Mouse (Mus musculus): Measurements from ENCODE around the gene Chil4. TPM values are rescaled to one million over a fixed set of nuclear protein-coding genes. Genes with fewer than 3 reads are reported as not detected.

The Chil4 gene
- total RNA-seq, 2 experiments from 2014 or later, result not detected

- DNase-seq (ENCODE audit: low spot score), result no peak
Observed at GRCm38 (mm10) chr3:106170522-106171053, 48.7 kb downstream of the Chil4 start.

GRCm38 (mm10) chr3:106167464-106167863, 51.8 kb downstream of the Chil4 start, which contains the start of gene Chil3:
Chil3 (minus strand) TSS chr3:106167564.
- no peak for DNase-seq (ENCODE audit: low spot score)

GRCm38 (mm10) chr3:106154413-106154812, 64.9 kb downstream of the Chil4 start:
- no peak for DNase-seq (ENCODE audit: low spot score)

Other genes with a start within 250 kb of the Chil4 start
- gene Ovgp1, start 245.8 kb downstream of the Chil4 start, total RNA-seq (2021), result under 1 TPM; 0.68 to 0.85 TPM
- gene Pifo, start 204.9 kb downstream of the Chil4 start, total RNA-seq (2021), result not detected
- gene Chil5, start 186.7 kb downstream of the Chil4 start, total RNA-seq (2021), result not detected
- under 1 TPM; 0.14 to 0.36 TPM for gene Chia1, start 106.3 kb downstream of the Chil4 start, total RNA-seq (2021)
- gene Chil3, start 51.9 kb downstream of the Chil4 start, total RNA-seq (2021), result not detected
- gene Chil6, start 186.7 kb upstream of the Chil4 start, total RNA-seq (2021), result not detected